Mouse (Mus musculus) right cerebral cortex, postnatal 25 days (tissue): Measurements from ENCODE around the gene Fasl.
A peak's percentile ranks its signal among the peaks of the same experiment; 100 is the strongest.

ENCODE experiments used
- DNase-seq: peaks from one replicate; pipeline ENCODE4 v3.0.0; 2022

The Fasl gene

DNA sequence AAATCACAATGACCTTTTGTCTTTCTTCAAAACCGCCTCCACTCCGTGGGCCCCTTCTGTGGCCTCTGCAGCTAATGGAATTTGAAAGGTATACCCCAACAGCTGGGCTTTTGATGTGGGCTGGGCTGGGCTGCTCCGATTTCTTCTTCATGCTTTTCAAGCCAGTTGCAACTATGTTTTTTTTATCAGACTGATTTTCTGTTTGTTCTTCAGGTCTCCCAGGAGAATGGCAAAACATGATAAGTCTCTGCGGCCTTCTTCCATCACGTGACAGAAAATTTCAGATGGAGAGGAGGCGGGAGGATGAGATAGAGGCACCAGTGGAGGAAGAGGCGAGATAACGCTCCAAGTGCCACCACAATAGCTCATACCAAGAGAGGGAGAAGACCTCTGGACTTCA lies 37.0 kb downstream of the Fasl start:
- DNase-seq: no peak

DNA sequence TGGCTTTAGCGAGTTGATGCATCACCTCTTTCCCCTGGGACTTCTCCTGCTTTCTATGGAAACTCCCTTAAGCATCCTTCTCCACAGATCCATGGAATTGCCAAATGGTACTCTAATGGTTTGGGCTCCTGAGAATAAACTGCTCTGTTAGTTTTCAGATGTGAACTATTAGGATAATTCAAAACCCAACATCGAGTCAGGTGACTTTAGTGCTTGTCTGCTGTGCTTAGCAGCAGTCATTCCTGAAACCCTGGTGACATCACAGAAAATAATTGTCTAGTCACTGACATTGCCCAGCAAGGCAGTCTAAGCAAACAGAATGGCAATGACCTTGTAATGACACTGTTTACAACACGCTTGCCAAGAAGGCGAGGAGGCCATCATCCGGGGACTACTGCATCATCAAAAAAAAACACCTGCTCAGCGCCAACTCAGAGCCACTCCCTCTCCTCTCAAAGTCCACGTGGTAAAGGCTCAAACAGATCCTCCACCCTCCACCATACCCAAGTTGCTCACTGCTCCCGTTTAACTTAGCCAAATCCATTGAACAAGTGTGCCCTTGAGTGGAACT lies 37.7 kb downstream of the Fasl start:
- DNase-seq: no peak

- no peak for DNase-seq
These were observed 39.6 kb downstream of the Fasl start for GRCm38 (mm10) chr1:161748685-161749084.

GRCm38 (mm10) chr1:161748138-161748537 lies 40.2 kb downstream of the Fasl start:
- peak; percentile 18 for DNase-seq

DNA sequence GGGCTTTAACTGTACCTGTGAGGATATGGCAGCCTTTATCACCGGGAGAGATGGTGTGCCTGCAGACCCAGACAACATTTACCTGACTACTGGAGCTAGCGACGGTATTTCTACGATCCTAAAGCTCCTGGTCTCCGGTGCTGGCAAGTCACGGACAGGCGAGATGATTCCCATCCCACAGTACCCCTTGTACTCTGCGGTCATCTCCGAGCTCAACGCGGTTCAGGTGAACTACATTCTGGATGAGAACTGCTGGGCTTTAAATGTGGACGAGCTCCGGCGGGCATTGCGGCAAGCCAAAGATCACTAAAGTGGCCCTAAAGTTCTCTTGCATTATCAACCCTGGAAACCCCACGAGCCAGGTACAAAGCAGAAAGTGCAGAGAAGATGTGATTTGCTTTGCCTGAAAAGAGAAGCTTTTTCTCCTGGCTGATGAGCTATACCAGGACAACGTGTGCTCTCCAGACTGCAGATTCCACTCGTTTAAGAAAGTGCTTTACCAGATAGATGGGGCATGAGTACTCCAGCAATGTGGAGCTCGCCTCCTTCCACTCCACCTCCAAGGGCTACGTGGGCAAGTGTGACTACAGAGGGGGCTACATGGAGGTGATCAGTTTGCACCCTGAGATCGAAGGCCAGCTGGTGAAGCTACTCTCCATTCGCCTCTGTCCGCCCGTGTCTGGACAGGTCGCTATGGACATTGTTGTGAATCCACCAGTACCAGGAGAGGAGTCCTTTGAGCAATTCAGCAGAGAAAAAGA lies 41.6 kb downstream of the Fasl start:
- no peak for DNase-seq

GRCm38 (mm10) chr1:161744855-161745254 lies 43.4 kb downstream of the Fasl start:
- DNase-seq: no peak

DNA sequence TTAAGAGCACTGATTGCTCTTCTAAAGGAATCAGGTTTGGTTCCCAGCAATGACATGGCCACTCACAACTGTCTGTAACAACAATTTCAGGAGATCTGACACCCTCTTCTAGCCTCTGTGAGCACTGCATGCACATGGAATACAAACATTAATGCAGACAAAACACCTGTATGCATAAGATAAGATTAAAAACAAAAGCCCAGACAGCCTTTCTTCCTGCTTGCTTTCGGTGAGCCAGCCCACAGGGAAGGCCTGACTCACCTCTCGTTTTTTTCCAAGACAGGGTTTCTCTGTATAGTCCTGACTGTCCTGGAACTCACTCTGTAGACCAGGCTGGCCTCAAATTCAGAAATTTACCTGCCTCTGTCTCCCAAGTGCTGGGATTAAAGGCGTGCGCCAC lies 44.1 kb downstream of the Fasl start:
- DNase-seq: no peak

DNA sequence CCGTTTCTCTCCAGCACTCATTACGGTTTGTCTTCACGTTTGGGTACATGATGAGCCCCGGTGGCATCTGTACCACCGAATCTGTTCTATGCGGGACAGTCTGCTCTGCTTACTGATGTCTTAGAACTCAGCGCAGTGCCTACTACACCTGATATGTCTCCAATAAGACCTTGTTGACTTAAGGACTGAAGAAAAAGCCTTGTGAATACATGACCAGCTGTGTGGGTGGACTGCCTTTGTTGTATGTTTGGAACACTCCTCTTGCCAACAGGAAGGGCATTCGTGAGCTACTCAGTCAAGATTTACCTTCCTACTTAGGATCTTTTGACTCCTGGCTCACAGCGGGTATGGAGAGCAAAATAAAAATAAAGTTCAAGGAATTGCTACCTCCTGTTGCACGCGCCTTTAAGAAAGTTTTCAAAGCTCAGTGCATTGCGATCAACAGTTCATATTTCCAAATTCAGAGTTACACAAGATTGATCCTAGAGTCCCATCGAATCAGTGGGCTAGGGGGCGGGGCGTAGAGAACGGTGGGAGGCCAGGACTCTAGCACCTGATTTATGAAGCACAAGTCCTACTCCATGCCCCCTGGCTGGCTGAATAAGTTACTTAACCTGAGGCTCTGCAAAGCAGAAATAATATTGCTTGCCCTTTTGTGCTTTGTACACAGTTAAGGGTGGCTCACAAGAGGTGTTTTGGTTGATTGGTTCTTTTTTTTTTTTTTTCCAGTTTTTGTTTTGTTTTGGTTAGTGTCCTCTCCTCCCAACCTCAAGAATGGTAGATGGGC lies 45.6 kb downstream of the Fasl start:
- DNase-seq: no peak

DNA sequence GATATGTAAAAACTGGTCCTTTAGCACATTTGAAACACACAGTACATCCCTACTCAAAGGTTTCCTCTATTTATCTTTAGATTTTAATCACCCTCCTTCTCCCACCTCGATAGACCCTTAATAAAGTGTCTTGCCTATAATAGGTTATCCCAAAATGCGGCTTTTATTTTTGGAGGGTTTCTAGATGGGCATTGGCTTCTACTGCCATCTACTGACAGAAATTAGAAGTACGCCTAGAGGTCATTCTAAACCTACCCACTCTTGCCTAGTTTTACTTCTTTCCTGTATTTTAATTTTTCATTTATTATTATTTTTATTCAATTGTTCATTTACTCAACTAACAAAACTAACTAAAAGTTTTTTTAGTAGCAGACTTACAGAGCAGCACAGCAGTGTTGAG lies 51.4 kb downstream of the Fasl start:
- no peak for DNase-seq

DNA sequence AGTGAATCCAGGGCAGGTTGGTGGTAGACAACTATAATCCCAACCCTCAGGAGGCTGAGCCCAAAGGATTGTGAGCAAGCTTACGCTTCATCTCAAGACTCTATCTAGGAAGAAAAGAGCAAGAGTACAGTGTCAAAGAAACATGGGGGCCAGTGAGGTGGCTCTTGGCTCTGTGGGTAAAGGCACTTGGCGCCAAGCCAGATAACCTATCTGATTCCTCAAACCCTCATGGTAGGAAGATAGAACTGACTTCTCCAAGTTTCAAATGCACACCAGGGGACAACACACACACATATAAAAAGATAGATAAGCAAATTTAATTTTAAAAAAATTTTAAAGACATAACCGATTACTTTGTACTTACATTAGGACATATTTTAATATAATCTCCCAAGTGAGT lies 52.0 kb downstream of the Fasl start:
- DNase-seq: no peak

DNA sequence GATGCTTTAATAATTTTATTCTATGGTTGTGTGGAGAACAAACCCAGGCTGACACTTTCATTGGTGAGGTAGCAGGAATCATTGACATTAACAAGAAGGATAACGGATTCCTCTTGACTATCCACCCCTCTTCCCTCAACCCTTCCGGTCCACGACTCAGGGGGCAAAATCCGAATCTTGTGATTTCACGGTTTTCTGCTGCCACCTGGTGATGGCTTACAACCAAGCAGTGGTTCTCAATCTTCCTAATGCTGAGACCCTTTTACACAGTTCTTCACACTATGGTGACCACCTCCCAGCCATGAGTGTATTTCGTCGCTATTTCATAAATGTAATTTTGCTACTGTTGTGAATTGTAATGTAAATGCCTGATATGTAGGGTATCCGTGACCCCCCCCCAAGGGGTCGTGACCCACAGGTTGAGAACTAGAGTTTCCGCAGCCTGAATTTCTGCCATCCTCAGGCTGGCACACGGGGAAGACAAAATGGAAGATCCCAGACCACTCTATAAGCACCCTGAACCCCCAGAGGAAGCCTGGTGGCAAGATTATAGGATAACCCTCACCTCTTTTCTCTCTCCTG lies 52.7 kb downstream of the Fasl start:
- no peak for DNase-seq

DNA sequence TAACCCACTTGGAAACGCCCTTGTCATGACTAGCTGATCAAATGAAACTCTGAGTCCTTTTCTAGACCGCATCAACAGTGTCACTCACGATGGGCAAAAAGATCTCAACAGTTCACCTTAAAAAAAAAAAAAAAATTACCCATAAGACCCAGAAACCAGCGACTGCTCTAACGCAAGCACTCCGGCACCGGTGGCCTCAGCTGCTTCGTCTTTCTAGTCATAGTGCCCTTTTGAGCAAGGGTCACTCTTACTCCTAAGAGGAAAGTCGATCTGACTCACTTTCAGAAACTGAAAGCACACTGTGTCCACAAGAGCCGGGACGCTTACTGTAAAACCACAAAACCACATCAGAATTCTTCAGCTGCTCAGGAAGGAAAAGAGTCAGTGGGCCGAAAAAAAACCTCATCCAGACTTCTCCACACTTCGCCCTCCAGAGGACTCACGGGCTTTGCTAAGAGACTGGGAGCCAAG lies 53.5 kb downstream of the Fasl start:
- DNase-seq: no peak

DNA sequence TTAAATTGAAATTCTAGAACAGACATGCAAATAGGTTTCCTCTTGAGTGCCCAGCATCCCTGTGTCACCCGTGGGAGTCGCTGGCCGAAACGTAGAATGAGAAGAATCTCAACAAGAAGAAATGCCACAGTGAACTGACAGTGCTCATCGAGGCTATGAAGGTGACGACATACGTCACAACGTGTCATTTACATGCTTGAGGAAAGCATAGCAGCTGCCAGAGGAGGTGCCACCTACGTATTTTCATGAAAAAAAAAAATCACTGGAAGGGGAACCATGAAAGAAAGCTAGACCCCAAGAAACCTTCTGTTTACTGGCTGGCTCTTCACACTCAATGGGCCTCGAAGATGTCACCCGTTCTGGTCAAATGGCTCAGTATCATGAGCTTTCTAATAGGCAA lies 54.0 kb downstream of the Fasl start:
- DNase-seq: no peak
